9 mouse cellular contexts compared by ENCODE assay signal in genomic region chr1:36492416-36493139, GRCm38 (mm10). TPM values are rescaled to one million over a fixed set of nuclear protein-coding genes. Genes with fewer than 3 reads are reported as not detected.
A peak's percentile ranks its signal among the peaks of the same experiment; 100 is the strongest.
DNase-seq lines count a peak whose midpoint lies in the region; ATAC-seq and TF ChIP-seq lines count a peak whose summit lies in the region.
"Had no signal": no experiment of that assay in that cellular context is flagged by ENCODE, and none has a peak within 500 bp of the region (broad histone marks: within the 10 kb centered on the region; RNA-seq: fewer than 3 reads in every experiment).

No protein-coding gene starts in this region.

- H3K9me3 ChIP-seq in MEL (replicated peaks; ENCODE audit: insufficient read depth, low read length): no peaks in the 10 kb centered on the region
- H3K9me3 ChIP-seq in hindbrain, embryonic 12.5 days (replicated peaks): no peaks in the 10 kb centered on the region
- H3K9me3 ChIP-seq: embryonic facial prominence, embryonic 13.5 days had no signal

- 0 out of 2 replicates have a peak, but pooled peaks have one; percentile 43 for ATAC-seq in hindbrain, embryonic 12.5 days (ENCODE audit: low FRiP score)
- no peak for ATAC-seq in inflammation-experienced regulatory T-cells, adult 6 months

- no peaks in the 10 kb centered on the region for H3K4me1 ChIP-seq in MEL (ENCODE audit: control insufficient read depth in 1 of 2, insufficient read depth in 2 of 2, low read length in 2 of 2)
- peaks cover 6% of the 10 kb centered on the region; the same call in 1 of the 2 replicates for H3K4me1 ChIP-seq in hindbrain, embryonic 12.5 days
- H3K4me1 ChIP-seq in liver, adult 2 months (ENCODE audit: control insufficient read depth, insufficient read depth, low read length): no peaks in the 10 kb centered on the region

- no peak for DNase-seq in MEL (ENCODE audit: low read depth, low spot score)
- peak; percentile 86 for DNase-seq in cerebellum, adult 11 months
- peak; percentile 31 for DNase-seq in forelimb bud, embryonic 11.5 days (ENCODE audit: low read depth, low spot score)
- no peak for DNase-seq in liver, adult 2 months (ENCODE audit: extremely low read depth, low read depth, low spot score)
- DNase-seq in retina, postnatal 1 day: peak; percentile 83
- DNase-seq in frontal cortex, postnatal 36 days (ENCODE audit: low spot score in 2 of 2): no peak

- peak; percentile 4 for TF ChIP-seq RAD21 in MEL (IDR thresholded peaks at IDR 0.05; ENCODE audit: low read depth, low read length)

- H3K36me3 ChIP-seq in MEL (ENCODE audit: control insufficient read depth in 1 of 2, insufficient read depth in 2 of 2, low read length in 2 of 2): no peaks in the 10 kb centered on the region
- H3K36me3 ChIP-seq in hindbrain, embryonic 12.5 days: no peaks in the 10 kb centered on the region
- no peaks in the 10 kb centered on the region for H3K36me3 ChIP-seq in liver, adult 2 months (ENCODE audit: control insufficient read depth, insufficient read depth, low read length)
- H3K36me3 ChIP-seq: embryonic facial prominence, embryonic 13.5 days had no signal

- peak in 1 of 3 experiments; percentile 12; a peak in 1 of 6 replicates for TF ChIP-seq CTCF in MEL (IDR thresholded peaks at IDR 0.05 in 2 of 3, conservative IDR thresholded peaks at IDR 0.05 in 1 of 3; ENCODE audit: control insufficient read depth in 1 of 3, insufficient read depth in 1 of 3, low read depth in 2 of 3, low read length in 3 of 3, poor library complexity in 1 of 3, severe bottlenecking in 1 of 3)
- peak; percentile 49 for TF ChIP-seq CTCF in liver, adult 2 months (IDR thresholded peaks at IDR 0.05; ENCODE audit: low read depth, low read length)

- no peaks in the 10 kb centered on the region for H3K27me3 ChIP-seq in MEL (ENCODE audit: control insufficient read depth in 1 of 2, insufficient read depth in 2 of 2, low read length in 2 of 2)
- no peaks in the 10 kb centered on the region for H3K27me3 ChIP-seq in hindbrain, embryonic 12.5 days
- no peaks in the 10 kb centered on the region for H3K27me3 ChIP-seq in liver, adult 2 months (ENCODE audit: control insufficient read depth, insufficient read depth, low read length)
- H3K27me3 ChIP-seq: embryonic facial prominence, embryonic 13.5 days had no signal

- no peak overlapping the region for H3K9ac ChIP-seq in MEL (ENCODE audit: control insufficient read depth, low read depth, low read length, poor library complexity, severe bottlenecking)
- H3K9ac ChIP-seq in hindbrain, embryonic 12.5 days: no peak overlapping the region
- no peak overlapping the region for H3K9ac ChIP-seq in liver, adult 2 months (ENCODE audit: low read depth, low read length)
- H3K9ac ChIP-seq: embryonic facial prominence, embryonic 13.5 days had no signal

- no peak overlapping the region for H3K4me2 ChIP-seq in hindbrain, embryonic 12.5 days (replicated peaks)
- H3K4me2 ChIP-seq: embryonic facial prominence, embryonic 13.5 days had no signal

- TF ChIP-seq POLR2A in MEL (IDR thresholded peaks at IDR 0.05; ENCODE audit: control insufficient read depth in 1 of 2, insufficient read depth in 1 of 2, low read depth in 1 of 2, low read length in 2 of 2, poor library complexity in 1 of 2): no peak
- TF ChIP-seq POLR2A in liver, adult 2 months (IDR thresholded peaks at IDR 0.05; ENCODE audit: extremely low read depth, insufficient read depth, low read length): no peak

- H3K79me2 ChIP-seq in MEL (ENCODE audit: control insufficient read depth, insufficient read depth, low read length, poor library complexity): no peaks in the 10 kb centered on the region
- H3K79me2 ChIP-seq in liver, adult 2 months (ENCODE audit: control insufficient read depth, insufficient read depth, low read length): no peaks in the 10 kb centered on the region

- TF ChIP-seq EP300 in MEL (IDR thresholded peaks at IDR 0.05; ENCODE audit: low read depth in 1 of 2, low read length in 2 of 2): no peak

- no peak overlapping the region for H3K4me3 ChIP-seq in MEL (ENCODE audit: control insufficient read depth in 1 of 2, insufficient read depth in 1 of 2, low read depth in 2 of 2, low read length in 2 of 2)
- no peak overlapping the region for H3K4me3 ChIP-seq in hindbrain, embryonic 12.5 days
- no peak overlapping the region for H3K4me3 ChIP-seq in liver, adult 2 months (ENCODE audit: insufficient read depth, low read depth, low read length)
- H3K4me3 ChIP-seq: embryonic facial prominence, embryonic 13.5 days had no signal

- 50% methylated on average over 9 of the region's 9 CpGs for WGBS in hindbrain, embryonic 12.5 days
- WGBS in liver, adult 2 months: 79% methylated on average over 9 of the region's 9 CpGs

- no peak overlapping the region for H3K27ac ChIP-seq in MEL (ENCODE audit: control insufficient read depth, low read depth, low read length)
- no peak overlapping the region for H3K27ac ChIP-seq in hindbrain, embryonic 12.5 days
- no peak overlapping the region for H3K27ac ChIP-seq in liver, adult 2 months (replicated peaks; ENCODE audit: insufficient read depth, low read depth, low read length)
- H3K27ac ChIP-seq: embryonic facial prominence, embryonic 13.5 days had no signal

TF ChIP-seq in MEL, 35 proteins besides CTCF, POLR2A, EP300 and RAD21:
- TF ChIP-seq NELFE (IDR thresholded peaks at IDR 0.05; ENCODE audit: low read depth, low read length): no peak
- TF ChIP-seq GATA1 (IDR thresholded peaks at IDR 0.05; ENCODE audit: low read depth, low read length): no peak
- TF ChIP-seq RCOR1 (IDR thresholded peaks at IDR 0.05; ENCODE audit: low read depth, low read length): no peak
- TF ChIP-seq ZKSCAN1 (IDR thresholded peaks at IDR 0.05; ENCODE audit: low read depth, low read length): no peak
- no peak for TF ChIP-seq MEF2A (IDR thresholded peaks at IDR 0.05; ENCODE audit: extremely low read depth, insufficient replicate concordance, low read depth, low read length, poor library complexity, severe bottlenecking)
- TF ChIP-seq USF1 (IDR thresholded peaks at IDR 0.05; ENCODE audit: low read depth, low read length): no peak
- no peak for TF ChIP-seq TBP (IDR thresholded peaks at IDR 0.05; ENCODE audit: low read depth, low read length)
- TF ChIP-seq USF2 (IDR thresholded peaks at IDR 0.05; ENCODE audit: borderline replicate concordance in 1 of 2, insufficient read depth in 1 of 2, low read depth in 1 of 2, low read length in 2 of 2): no peak
- TF ChIP-seq MYC (IDR thresholded peaks at IDR 0.05; ENCODE audit: low read depth, low read length): no peak
- no peak for TF ChIP-seq TCF12 (IDR thresholded peaks at IDR 0.05; ENCODE audit: low read depth, low read length)

RNA-seq across cellular contexts. Expression of gene Cnnm3, which starts 19.1 kb away (rescaled TPM):
- 3.8 and 4.2 TPM in 2 replicates for total RNA-seq in MEL (2012; rRNA removed)
- polyA plus RNA-seq in MEL (2012; ENCODE audit: insufficient read depth in 1 of 2, insufficient read length in 2 of 2, low read depth in 1 of 2, low replicate concordance in 2 of 2, missing spikeins in 1 of 2): 1 to 10 TPM in 1 of 2 experiments, not detected in 1; 9.9 TPM
- 4.5 and 4.6 TPM in 2 replicates for polyA plus RNA-seq in hindbrain, embryonic 12.5 days (2016; fragmentation: Nextera tagmentation; extraction: Ambion mirVana)
- 4.4 and 6.8 TPM in 2 replicates for total RNA-seq in liver, adult 2 months (2014; rRNA removed)
- 11.3 and 14.1 TPM in 2 replicates for polyA plus RNA-seq in liver, adult 2 months (2012; rRNA removed)
- polyA plus RNA-seq in inflammation-experienced regulatory T-cells, adult 6 months (2017; shearing (Covaris generic)): 1 to 10 TPM; 3.1 to 9.2 (median 6.7) TPM

RNA-seq across cellular contexts. Expression of gene Cnnm4, which starts 21.2 kb away (rescaled TPM):
- total RNA-seq in MEL (2012; rRNA removed): 7.8 and 8.1 TPM in 2 replicates
- polyA plus RNA-seq in MEL (2012; ENCODE audit: insufficient read depth in 1 of 2, insufficient read length in 2 of 2, low read depth in 1 of 2, low replicate concordance in 2 of 2, missing spikeins in 1 of 2): 1 to 10 TPM in 1 of 2 experiments, not detected in 1; 8.5 TPM
- 11.3 and 11.5 TPM in 2 replicates for polyA plus RNA-seq in hindbrain, embryonic 12.5 days (2016; fragmentation: Nextera tagmentation; extraction: Ambion mirVana)
- 2.3 and 3.9 TPM in 2 replicates for total RNA-seq in liver, adult 2 months (2014; rRNA removed)
- polyA plus RNA-seq in liver, adult 2 months (2012; rRNA removed): 2.4 and 2.7 TPM in 2 replicates
- polyA plus RNA-seq in inflammation-experienced regulatory T-cells, adult 6 months (2017; shearing (Covaris generic)): 10 to 100 TPM; 11.5 to 13.9 (median 12.1) TPM

RNA-seq across cellular contexts. Expression of gene Ankrd23, which starts 44.1 kb away (rescaled TPM):
- total RNA-seq in MEL (2012; rRNA removed): 2.0 and 2.9 TPM in 2 replicates
- 1 to 10 TPM in 1 of 2 experiments, not detected in 1; 3.7 TPM for polyA plus RNA-seq in MEL (2012; ENCODE audit: insufficient read depth in 1 of 2, insufficient read length in 2 of 2, low read depth in 1 of 2, low replicate concordance in 2 of 2, missing spikeins in 1 of 2)
- 14.6 and 18.8 TPM in 2 replicates for polyA plus RNA-seq in hindbrain, embryonic 12.5 days (2016; fragmentation: Nextera tagmentation; extraction: Ambion mirVana)
- total RNA-seq in liver, adult 2 months (2014; rRNA removed): 1.8 and 2.0 TPM in 2 replicates
- 3.5 and 5.1 TPM in 2 replicates for polyA plus RNA-seq in liver, adult 2 months (2012; rRNA removed)
- 10 to 100 TPM; 35.1 to 58.4 (median 36.4) TPM for polyA plus RNA-seq in inflammation-experienced regulatory T-cells, adult 6 months (2017; shearing (Covaris generic))

RNA-seq across cellular contexts. Expression of gene Gm42417, which starts 46.7 kb away (rescaled TPM):
- not detected in 2 replicates for total RNA-seq in MEL (2012; rRNA removed)
- under 1 TPM in 1 of 2 experiments, not detected in 1; 0.74 TPM for polyA plus RNA-seq in MEL (2012; ENCODE audit: insufficient read depth in 1 of 2, insufficient read length in 2 of 2, low read depth in 1 of 2, low replicate concordance in 2 of 2, missing spikeins in 1 of 2)
- not detected in 2 replicates for polyA plus RNA-seq in hindbrain, embryonic 12.5 days (2016; fragmentation: Nextera tagmentation; extraction: Ambion mirVana)
- total RNA-seq in liver, adult 2 months (2014; rRNA removed): not detected in 2 replicates
- polyA plus RNA-seq in liver, adult 2 months (2012; rRNA removed): not detected in 2 replicates
- polyA plus RNA-seq in inflammation-experienced regulatory T-cells, adult 6 months (2017; shearing (Covaris generic)): 1 to 10 TPM in 1 of 3 experiments, not detected in 2; 2.4 TPM
- polyA plus RNA-seq: embryonic facial prominence, embryonic 13.5 days had no signal

RNA-seq across cellular contexts. Expression of gene Lman2l, which starts 47.5 kb away (rescaled TPM):
- total RNA-seq in MEL (2012; rRNA removed): 6.1 and 7.0 TPM in 2 replicates
- polyA plus RNA-seq in MEL (2012; ENCODE audit: insufficient read depth in 1 of 2, insufficient read length in 2 of 2, low read depth in 1 of 2, low replicate concordance in 2 of 2, missing spikeins in 1 of 2): 10 to 100 TPM in 1 of 2 experiments, not detected in 1; 19.7 TPM
- 74.3 and 76.7 TPM in 2 replicates for polyA plus RNA-seq in hindbrain, embryonic 12.5 days (2016; fragmentation: Nextera tagmentation; extraction: Ambion mirVana)
- 5.1 and 7.9 TPM in 2 replicates for total RNA-seq in liver, adult 2 months (2014; rRNA removed)
- polyA plus RNA-seq in liver, adult 2 months (2012; rRNA removed): 7.7 and 9.3 TPM in 2 replicates
- 10 to 100 TPM in 2 of 3 experiments, 1 to 10 TPM in 1; 7.9 to 12.0 (median 11.4) TPM for polyA plus RNA-seq in inflammation-experienced regulatory T-cells, adult 6 months (2017; shearing (Covaris generic))

Comparison
In these comparisons a context has a peak if more than half of its experiments do, and no peak if none do; other contexts are left out.
1. DNase-seq: peak in cerebellum, adult 11 months (single experiment), forelimb bud, embryonic 11.5 days (single experiment) and retina, postnatal 1 day (single experiment); none in MEL (single experiment), liver, adult 2 months (single experiment) and frontal cortex, postnatal 36 days (0 of 2).